Mouse (Mus musculus) cortical plate, adult 2 months (tissue): ENCODE data around the gene H13.

Source experiments
- CTCF ChIP-seq: fragments of 200-500 bp; IDR thresholded peaks from 2 replicates; pipeline ENCODE4 v1.5.1; 2011; ENCODE audit warnings: mild to moderate bottlenecking, control low read depth, low read length; ENCODE audit not compliant: insufficient read depth; ENCODE audit errors: extremely low read depth
- POLR2A ChIP-seq: fragments of 200-500 bp; IDR thresholded peaks from 2 replicates; pipeline ENCODE4 v1.6.1; 2011; ENCODE audit warnings: mild to moderate bottlenecking, low read length, control low read depth; ENCODE audit not compliant: insufficient read depth; ENCODE audit errors: extremely low read depth

- TF ChIP-seq POLR2A (no peak), CTCF (no peak)
Measured at GRCm38 (mm10) chr2:152707627-152708026, 38.4 kb downstream of the H13 start.
